Mouse (Mus musculus) NIH3T3 (cell line): ENCODE measurements at regions not wholly inside any gene's neighbourhood (a gene's known extent, or its start where the extent isn't known, plus 50 kb on each side); places are given as distances from the start of the nearest gene placed in this dataset.
A peak's percentile ranks its signal among the peaks of the same experiment; 100 is the strongest.

Experiments used
- DNase-seq: peaks from one replicate; pipeline ENCODE4 v3.0.0-alpha.2; 2012; ENCODE audit warnings: low read depth

GRCm38 (mm10) chr6:60046825-60047224 lies 620.7 kb upstream of the Gprin3 start:
- DNase-seq, result no peak

GRCm38 (mm10) chr6:60045531-60045930 lies 619.4 kb upstream of the Gprin3 start:
- DNase-seq, result peak; percentile 8

GRCm38 (mm10) chr6:60044751-60045150 lies 618.7 kb upstream of the Gprin3 start:
- no peak for DNase-seq
